Mouse (Mus musculus) heart, postnatal 0 days (tissue): ENCODE results near the gene Kcnh2. TPM values are rescaled to one million over a fixed set of nuclear protein-coding genes. Genes with fewer than 3 reads are reported as not detected.

Source experiments
- ATAC-seq: fragments of 200-750 bp; cut with Nextera tagmentation; 2 replicates; pipeline ENCODE4 v1.8.0; 2017; ENCODE audit warnings: low read depth, moderate number of reproducible peaks, moderate library complexity; ENCODE audit not compliant: insufficient read depth
- DNase-seq: peaks from one replicate; pipeline ENCODE4 v3.0.0-alpha.2; 2016; ENCODE audit warnings: low spot score
- H3K27ac ChIP-seq: fragments of 300-500 bp; sonication (generic); 2 replicates; pipeline ENCODE4 v1.5.1; 2014; ENCODE audit warnings: low read depth, mild to moderate bottlenecking
- H3K27me3 ChIP-seq: fragments of 300-500 bp; sonication (generic); 2 replicates; pipeline ENCODE4 v1.6.1; 2014; ENCODE audit warnings: low read length, mixed read lengths; ENCODE audit not compliant: control insufficient read depth, insufficient read depth
- H3K36me3 ChIP-seq: fragments of 300-500 bp; sonication (generic); replicated peaks from 2 replicates; pipeline ENCODE4 v1.6.1; 2014; ENCODE audit warnings: low read length, mixed read lengths; ENCODE audit not compliant: control insufficient read depth, insufficient read depth
- H3K4me1 ChIP-seq: fragments of 300-500 bp; sonication (generic); 2 replicates; pipeline ENCODE4 v1.6.1; 2014; ENCODE audit warnings: antibody characterized with exemption; ENCODE audit not compliant: control insufficient read depth, insufficient read depth
- H3K4me2 ChIP-seq: fragments of 300-500 bp; sonication (generic); 2 replicates; pipeline ENCODE4 v1.6.1; 2014; ENCODE audit warnings: low read depth, mild to moderate bottlenecking, low read length, moderate library complexity
- H3K4me3 ChIP-seq: fragments of 300-500 bp; sonication (generic); 2 replicates; pipeline ENCODE4 v1.5.1; 2014; ENCODE audit warnings: low read depth, low read length
- H3K9ac ChIP-seq: fragments of 300-500 bp; sonication (generic); replicated peaks from 2 replicates; pipeline ENCODE4 v1.6.1; 2014; ENCODE audit warnings: low read depth, low read length, mixed read lengths
- H3K9me3 ChIP-seq: fragments of 300-500 bp; sonication (generic); replicated peaks from 2 replicates; pipeline ENCODE4 v1.6.1; 2016; ENCODE audit warnings: low read length; ENCODE audit not compliant: control insufficient read depth
- CTCF ChIP-seq: IDR thresholded peaks from 2 replicates; pipeline ENCODE4 v1.5.1; 2016; ENCODE audit warnings: antibody characterized with exemption, control low read depth, low read depth
- EP300 ChIP-seq: IDR thresholded peaks from 2 replicates; pipeline ENCODE4 v1.6.1; 2016; ENCODE audit warnings: antibody characterized with exemption, low read depth
- WGBS: fragments of 180-500 bp; shearing (Covaris S2); extraction: QIAGEN DNeasy Blood & Tissue Kit; methylation state at CpG from one replicate; pipeline ENCODE4 v1.1.7; 2014; 5-methylcytosine and 5-hydroxymethylcytosine counted together
- polyA plus RNA-seq: library from polyadenylated mRNA; unstranded; fragments of >200 nt; fragmentation: Nextera tagmentation; extraction: Ambion mirVana; gene quantifications from 2 replicates; pipeline ENCODE4 v1.2.1, GENCODE M21; 2015
- total RNA-seq: library from RNA; depleted of rRNA; stranded (reverse); fragments of >200 nt; gene quantifications from 2 replicates; pipeline ENCODE4 v1.2.3, GENCODE M21; 2014; ENCODE audit warnings: low replicate concordance

Kcnh2 gene
- total and polyA plus RNA-seq, 2 experiments from 2014 or later = 32.1 to 86.1 TPM

DNA sequence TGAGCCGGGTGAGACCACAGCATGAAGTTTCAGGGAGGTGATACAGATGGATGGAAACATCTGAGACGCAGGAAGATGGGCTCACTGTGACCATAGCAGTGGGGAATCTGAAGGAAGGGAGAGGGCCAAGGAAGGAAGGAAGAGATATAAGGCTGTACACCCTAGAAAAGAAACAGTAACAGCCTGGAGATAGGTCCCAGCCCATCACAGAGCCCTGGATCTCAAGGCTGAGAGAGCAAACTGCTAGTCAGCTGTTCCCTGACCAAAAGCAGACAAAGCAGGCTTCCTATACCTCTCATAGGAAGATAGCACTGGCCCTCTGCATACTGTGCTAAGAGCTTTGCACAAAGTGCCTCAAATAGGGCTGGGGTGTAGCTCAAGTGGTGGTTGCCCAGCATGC lies 27.3 kb upstream of the Kcnh2 start:
- ATAC-seq (no peak), DNase-seq (no peak)
- no peak overlapping the region for H3K4me2 ChIP-seq
- TF ChIP-seq CTCF (no peak), EP300 (no peak)
- no peaks in the 10 kb centered on the region for H3K27me3 ChIP-seq
- H3K9me3 ChIP-seq = no peaks in the 10 kb centered on the region
- H3K36me3 ChIP-seq = peaks cover 9% of the 10 kb centered on the region; the same call in 1 of the 2 replicates
- H3K4me1 ChIP-seq = peaks cover 18% of the 10 kb centered on the region
- WGBS = 79% methylated on average over 2 of the region's 2 CpGs
- H3K27ac ChIP-seq = no peak overlapping the region
- H3K4me3 ChIP-seq = no peak overlapping the region
- no peak overlapping the region for H3K9ac ChIP-seq

DNA sequence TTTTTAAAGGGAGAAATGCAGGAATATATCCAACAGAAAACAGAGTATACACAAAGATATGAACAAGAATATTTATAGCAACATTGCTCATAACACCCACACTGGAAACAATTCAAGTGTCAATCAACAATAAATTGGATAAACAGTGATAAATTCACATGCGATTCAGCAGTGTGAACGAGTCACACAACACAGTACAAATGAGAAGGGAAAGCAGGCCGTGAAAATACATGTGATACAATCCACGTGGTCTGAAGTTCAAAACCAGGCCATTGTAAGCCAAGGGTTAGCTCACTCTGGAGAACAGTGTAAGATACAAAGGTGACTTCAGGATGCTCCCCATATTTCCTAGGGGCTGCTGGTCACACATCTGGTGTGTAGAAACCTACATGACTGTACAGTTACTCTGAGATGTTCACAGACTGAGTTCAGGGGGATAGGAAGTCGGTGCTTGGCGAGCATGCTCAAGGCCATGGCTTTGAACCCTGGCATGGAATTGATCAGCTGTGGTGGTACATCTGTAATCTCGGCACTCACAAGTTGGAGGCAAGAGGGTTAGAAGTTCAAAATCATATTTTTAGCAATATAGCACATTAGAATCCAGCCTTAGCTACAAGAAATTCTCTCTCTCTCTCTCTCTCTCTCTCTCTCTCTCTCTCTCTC lies 23.4 kb upstream of the Kcnh2 start:
- Histone ChIP-seq H3K27me3 (no peaks in the 10 kb centered on the region), H3K27ac (no peak overlapping the region), H3K9me3 (no peaks in the 10 kb centered on the region), H3K36me3 (0 out of 2 replicates have a peak, but pooled peaks cover 11% of the 10 kb centered on the region), H3K4me3 (no peak overlapping the region), H3K9ac (no peak overlapping the region), H3K4me2 (no peak overlapping the region), H3K4me1 (peaks cover 12% of the 10 kb centered on the region)
- ATAC-seq = no peak
- TF ChIP-seq CTCF (no peak), EP300 (no peak)
- no peak for DNase-seq
- 37% methylated on average over 7 of the region's 7 CpGs for WGBS

DNA sequence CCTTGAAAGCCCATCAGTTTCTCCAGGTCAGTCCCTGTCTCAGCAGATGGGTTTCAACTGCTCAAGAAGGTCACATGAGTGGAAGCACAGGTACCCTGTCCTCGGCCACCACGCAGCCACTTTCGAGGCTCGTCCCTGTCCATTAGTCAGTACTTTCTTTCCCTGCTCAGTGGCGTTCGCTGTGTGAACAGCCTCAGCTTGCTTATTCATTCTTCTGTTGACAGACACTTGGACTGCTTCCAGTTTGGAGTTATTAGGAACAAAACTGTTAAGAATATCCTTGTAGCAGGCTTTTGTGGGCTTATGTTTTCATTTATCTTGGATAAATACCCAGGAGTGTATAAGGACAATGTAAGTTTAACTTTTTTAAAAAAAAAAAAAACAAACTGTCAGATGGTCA lies 22.8 kb upstream of the Kcnh2 start:
- peaks cover 12% of the 10 kb centered on the region for H3K4me1 ChIP-seq
- DNase-seq = peak; percentile 78
- H3K9ac ChIP-seq = no peak overlapping the region
- peak overlapping the region; percentile 32; the same call in 1 of the 2 replicates for H3K27ac ChIP-seq
- H3K4me2 ChIP-seq = no peak overlapping the region
- peak; percentile 25; the same call in 1 of the 2 replicates for ATAC-seq
- H3K36me3 ChIP-seq = 0 out of 2 replicates have a peak, but pooled peaks cover 11% of the 10 kb centered on the region
- no peaks in the 10 kb centered on the region for H3K27me3 ChIP-seq
- TF ChIP-seq EP300 (no peak), CTCF (no peak)
- H3K4me3 ChIP-seq = no peak overlapping the region
- 9% methylated on average over 6 of the region's 6 CpGs for WGBS
- no peaks in the 10 kb centered on the region for H3K9me3 ChIP-seq

DNA sequence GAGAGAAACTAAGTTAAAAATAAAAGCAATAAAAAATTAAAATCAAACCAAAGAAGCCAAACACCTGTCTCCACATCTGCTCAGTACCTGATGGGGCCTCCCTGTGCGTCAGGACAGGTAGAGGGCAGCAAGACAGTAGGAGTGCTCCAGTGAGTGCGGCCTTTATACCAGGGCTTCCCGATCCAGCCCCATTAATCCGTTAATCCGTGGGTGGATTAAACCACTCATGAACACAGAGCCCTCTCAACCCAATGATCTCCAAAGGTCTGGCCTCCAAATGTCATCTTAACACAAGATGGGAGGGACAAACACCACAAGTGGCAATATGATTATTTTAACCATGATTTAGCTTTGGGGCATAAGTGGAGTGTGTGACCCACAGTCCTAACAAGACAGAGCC lies 22.4 kb upstream of the Kcnh2 start:
- Histone ChIP-seq H3K4me2 (no peak overlapping the region), H3K4me1 (peaks cover 12% of the 10 kb centered on the region), H3K4me3 (no peak overlapping the region), H3K9me3 (no peaks in the 10 kb centered on the region), H3K27ac (peak overlapping the region; percentile 32; the same call in 1 of the 2 replicates), H3K36me3 (0 out of 2 replicates have a peak, but pooled peaks cover 11% of the 10 kb centered on the region), H3K9ac (no peak overlapping the region), H3K27me3 (no peaks in the 10 kb centered on the region)
- no peak for TF ChIP-seq EP300
- no peak for TF ChIP-seq CTCF
- no peak for DNase-seq
- 82% methylated on average over 5 of the region's 5 CpGs for WGBS
- ATAC-seq = no peak

DNA sequence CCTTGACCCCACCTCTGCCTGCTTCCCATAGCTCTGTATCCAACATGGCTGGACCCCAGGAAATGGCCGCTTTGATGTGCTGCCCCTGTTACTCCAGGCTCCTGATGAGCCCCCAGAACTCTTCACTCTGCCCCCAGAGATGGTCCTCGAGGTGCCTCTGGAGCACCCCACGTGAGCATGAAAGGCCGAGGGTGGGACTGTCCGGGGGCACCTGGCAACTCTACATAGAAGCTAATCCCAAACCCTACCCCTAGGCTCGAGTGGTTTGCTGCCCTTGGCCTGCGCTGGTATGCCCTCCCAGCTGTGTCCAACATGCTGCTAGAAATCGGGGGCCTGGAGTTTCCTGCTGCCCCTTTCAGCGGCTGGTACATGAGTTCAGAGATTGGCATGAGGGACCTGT lies 18.4 kb upstream of the Kcnh2 start:
- no peak overlapping the region for H3K4me2 ChIP-seq
- WGBS = 82% methylated on average over 9 of the region's 9 CpGs
- H3K36me3 ChIP-seq = 0 out of 2 replicates have a peak, but pooled peaks cover 18% of the 10 kb centered on the region
- no peaks in the 10 kb centered on the region for H3K27me3 ChIP-seq
- H3K4me3 ChIP-seq = no peak overlapping the region
- H3K9ac ChIP-seq = no peak overlapping the region
- TF ChIP-seq EP300 (no peak), CTCF (no peak)
- peaks cover 8% of the 10 kb centered on the region for H3K4me1 ChIP-seq
- H3K27ac ChIP-seq = no peak overlapping the region
- H3K9me3 ChIP-seq = no peaks in the 10 kb centered on the region
- DNase-seq (no peak), ATAC-seq (no peak)

DNA sequence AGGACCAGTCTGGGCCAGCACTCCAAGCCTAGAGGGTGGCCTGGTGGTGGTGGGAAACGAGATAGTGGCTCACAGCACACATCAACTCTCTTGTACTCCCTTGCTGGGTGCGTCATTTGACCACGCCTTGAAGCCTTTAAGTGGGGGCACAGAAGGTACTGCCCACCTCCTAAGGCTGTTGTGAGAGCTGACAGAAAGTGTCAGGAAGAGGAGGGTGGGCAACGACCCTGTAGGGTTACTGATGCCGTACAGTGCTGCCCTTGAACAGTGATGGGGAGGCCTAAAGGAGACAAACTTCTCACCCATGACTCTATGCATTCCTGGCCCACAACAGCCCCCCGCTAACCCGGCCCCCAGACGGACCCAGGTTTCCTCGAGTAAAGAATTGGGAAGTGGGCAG lies 15.0 kb upstream of the Kcnh2 start:
- Histone ChIP-seq H3K27ac (no peak overlapping the region), H3K9me3 (no peaks in the 10 kb centered on the region), H3K9ac (no peak overlapping the region), H3K4me3 (peak overlapping the region; percentile 23), H3K4me1 (0 out of 2 replicates have a peak, but pooled peaks cover 2% of the 10 kb centered on the region), H3K4me2 (peak overlapping the region; percentile 53), H3K27me3 (no peaks in the 10 kb centered on the region), H3K36me3 (0 out of 2 replicates have a peak, but pooled peaks cover 11% of the 10 kb centered on the region)
- TF ChIP-seq CTCF = no peak
- no peak for TF ChIP-seq EP300
- ATAC-seq (no peak), DNase-seq (no peak)
- WGBS = 73% methylated on average over 9 of the region's 9 CpGs
